Mouse (Mus musculus): ENCODE measurements around the gene Hoxa11. TPM values are rescaled to one million over a fixed set of nuclear protein-coding genes. Genes with fewer than 3 reads are reported as not detected.

Hoxa11 gene
- polyA plus RNA-seq, 1 experiment from 2014 or later: 6.0 TPM

DNA sequence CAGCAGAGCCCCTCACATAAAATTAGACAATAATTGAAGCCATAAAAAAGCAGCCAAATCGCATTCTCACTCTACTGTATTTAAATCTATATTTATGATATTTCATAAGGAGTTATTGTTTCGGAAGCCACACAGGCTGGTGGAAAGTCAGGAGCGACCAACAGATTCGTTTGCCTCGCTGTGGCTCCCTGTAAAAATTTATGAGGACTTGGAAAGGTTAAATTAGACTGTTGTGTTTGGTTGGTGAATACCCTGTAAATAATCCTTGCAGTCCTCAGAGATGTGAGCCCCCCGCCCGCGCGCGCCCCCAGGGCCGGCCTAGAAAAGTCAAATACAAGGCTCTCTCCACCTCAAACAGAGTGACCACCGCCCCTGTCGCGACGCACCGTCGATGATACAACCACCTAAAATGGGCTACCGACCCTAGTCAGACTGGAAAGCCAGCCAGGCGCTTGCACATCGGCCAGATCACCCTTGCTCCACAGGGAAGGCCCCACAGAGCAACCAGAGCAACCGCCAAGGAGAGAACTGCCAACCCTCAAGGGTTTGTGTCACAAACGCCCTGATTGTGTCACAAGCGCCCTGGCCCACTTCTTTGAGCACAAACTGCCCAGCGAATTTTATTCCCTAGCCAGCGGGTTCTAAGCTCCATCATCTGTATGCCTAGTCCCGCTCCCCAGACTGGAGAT is 18.9 kb downstream of the Hoxa11 start:
- ATAC-seq (ENCODE audit: insufficient read depth, low FRiP score, low TSS enrichment) (no peak), DNase-seq (ENCODE audit: low spot score) (no peak)
- H3K9ac ChIP-seq (ENCODE audit: low read length): peak overlapping the region; percentile 99
- peak overlapping the region; percentile 100 for H3K27ac ChIP-seq (ENCODE audit: low read depth, low read length)
- peak overlapping the region; percentile 87 for H3K4me3 ChIP-seq (ENCODE audit: low read depth, low read length)
- H3K4me2 ChIP-seq (ENCODE audit: low read depth): peak overlapping the region; percentile 99
- H3K27me3 ChIP-seq (ENCODE audit: control insufficient read depth, insufficient read depth, low read length): peaks cover 21% of the 10 kb centered on the region; the same call in 1 of the 2 replicates
- H3K9me3 ChIP-seq (ENCODE audit: control insufficient read depth, low read length): no peaks in the 10 kb centered on the region
- 2% methylated on average over 26 of the region's 26 CpGs for WGBS
- H3K4me1 ChIP-seq (ENCODE audit: control insufficient read depth, insufficient read depth, low read length): peaks cover 6% of the 10 kb centered on the region
- H3K36me3 ChIP-seq (ENCODE audit: control insufficient read depth, insufficient read depth, low read length): no peaks in the 10 kb centered on the region

DNA sequence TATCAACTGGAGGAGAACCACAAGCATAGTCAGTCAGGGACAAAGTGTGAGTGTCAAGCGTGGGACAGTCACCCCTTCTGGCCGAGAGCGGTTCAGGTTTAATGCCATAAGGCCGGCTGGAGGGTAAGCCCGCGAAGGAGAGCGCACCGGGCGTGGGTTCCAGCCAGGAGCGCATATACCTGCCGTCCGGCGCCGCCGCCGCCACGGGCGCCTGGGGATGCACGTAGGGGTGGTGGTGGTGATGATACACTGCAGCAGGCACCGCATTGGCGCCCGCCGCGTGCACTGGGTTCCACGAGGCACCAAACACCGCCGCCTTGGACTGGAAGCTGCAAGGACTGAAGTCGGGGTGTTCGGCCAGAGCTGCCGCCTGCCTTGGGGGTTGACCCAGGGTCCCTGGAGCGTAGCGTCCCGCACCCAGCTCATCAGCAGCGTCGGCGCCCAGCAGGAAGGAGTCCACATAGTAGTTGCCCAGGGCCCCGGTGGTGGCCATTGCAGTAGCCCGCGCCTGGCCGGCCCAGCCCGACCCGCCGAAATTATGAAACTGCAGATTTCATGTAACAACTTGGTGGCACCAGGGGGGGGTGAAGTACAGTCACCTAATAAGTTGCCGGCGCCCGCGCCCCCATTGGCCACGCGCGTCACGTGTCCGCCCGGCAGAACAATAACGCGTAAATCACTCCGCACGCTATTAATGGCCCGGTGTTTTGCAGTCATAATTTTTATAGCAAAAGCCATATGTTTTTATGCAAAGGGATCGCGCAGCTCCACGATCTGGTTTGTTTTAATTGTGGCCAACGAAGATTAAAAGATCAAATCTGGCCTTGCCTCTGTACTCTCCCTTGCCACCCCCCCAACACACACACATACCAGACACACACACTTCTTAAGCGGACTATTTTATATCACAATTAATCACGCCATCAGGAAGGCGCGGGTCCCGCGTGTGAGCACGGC is 19.7 kb downstream of the Hoxa11 start:
- H3K36me3 ChIP-seq (ENCODE audit: control insufficient read depth, insufficient read depth, low read length): no peaks in the 10 kb centered on the region
- H3K4me2 ChIP-seq (ENCODE audit: low read depth): peak overlapping the region; percentile 99
- WGBS: 1% methylated on average over 69 of the region's 69 CpGs
- ATAC-seq (ENCODE audit: insufficient read depth, low FRiP score, low TSS enrichment) (peak; percentile 29; the same call in 1 of the 2 replicates), DNase-seq (ENCODE audit: low spot score) (peak; percentile 67)
- H3K9me3 ChIP-seq (ENCODE audit: control insufficient read depth, low read length): no peaks in the 10 kb centered on the region
- peaks cover 6% of the 10 kb centered on the region for H3K4me1 ChIP-seq (ENCODE audit: control insufficient read depth, insufficient read depth, low read length)
- H3K27ac ChIP-seq (ENCODE audit: low read depth, low read length): peak overlapping the region; percentile 100
- peak overlapping the region; percentile 87 for H3K4me3 ChIP-seq (ENCODE audit: low read depth, low read length)
- peak overlapping the region; percentile 99 for H3K9ac ChIP-seq (ENCODE audit: low read length)
- H3K27me3 ChIP-seq (ENCODE audit: control insufficient read depth, insufficient read depth, low read length): peaks cover 21% of the 10 kb centered on the region; the same call in 1 of the 2 replicates

DNA sequence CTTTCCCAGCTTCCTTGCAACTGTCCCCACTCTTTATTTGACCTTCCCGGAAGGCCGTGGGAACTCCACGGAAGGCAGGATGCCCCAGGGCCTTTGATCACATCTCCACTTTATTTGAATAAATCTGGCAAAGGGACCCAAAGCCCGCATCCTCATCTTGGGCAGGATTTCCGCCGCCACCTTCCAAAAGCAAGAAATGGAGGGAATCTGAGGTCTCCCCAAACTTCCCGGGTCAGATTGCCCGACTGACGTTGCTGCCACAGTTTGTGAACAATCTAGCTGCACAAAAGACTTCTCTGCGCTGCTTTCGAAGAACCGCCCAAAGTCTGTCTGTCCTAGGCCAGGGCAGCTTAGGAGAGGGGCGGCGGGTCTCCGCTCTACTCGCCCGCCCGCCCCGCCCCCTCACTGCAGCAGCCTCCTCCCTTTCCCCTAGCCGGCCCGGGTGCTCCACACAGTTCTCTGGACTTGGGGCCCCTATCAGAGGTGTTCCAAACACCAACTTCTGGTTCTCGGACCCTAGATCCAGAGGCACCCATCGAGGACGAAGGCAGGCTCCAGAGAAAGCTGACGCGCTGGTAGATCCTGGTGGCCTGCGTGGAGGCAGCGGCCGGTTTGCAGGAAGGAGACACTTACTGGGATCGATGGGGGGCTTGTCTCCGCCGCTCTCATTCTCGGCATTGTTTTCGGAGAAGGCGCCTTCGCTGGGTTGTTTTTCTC is 20.6 kb downstream of the Hoxa11 start:
- ATAC-seq (ENCODE audit: insufficient read depth, low FRiP score, low TSS enrichment) (no peak), DNase-seq (ENCODE audit: low spot score) (no peak)
- H3K27me3 ChIP-seq (ENCODE audit: control insufficient read depth, insufficient read depth, low read length): peaks cover 21% of the 10 kb centered on the region; the same call in 1 of the 2 replicates
- H3K9me3 ChIP-seq (ENCODE audit: control insufficient read depth, low read length): no peaks in the 10 kb centered on the region
- peak overlapping the region; percentile 87 for H3K4me3 ChIP-seq (ENCODE audit: low read depth, low read length)
- H3K4me2 ChIP-seq (ENCODE audit: low read depth): peak overlapping the region; percentile 99
- under 1% methylated on average over 36 of the region's 36 CpGs for WGBS
- H3K36me3 ChIP-seq (ENCODE audit: control insufficient read depth, insufficient read depth, low read length): no peaks in the 10 kb centered on the region
- H3K4me1 ChIP-seq (ENCODE audit: control insufficient read depth, insufficient read depth, low read length): peaks cover 6% of the 10 kb centered on the region
- peak overlapping the region; percentile 99 for H3K9ac ChIP-seq (ENCODE audit: low read length)
- peak overlapping the region; percentile 100 for H3K27ac ChIP-seq (ENCODE audit: low read depth, low read length)

DNA sequence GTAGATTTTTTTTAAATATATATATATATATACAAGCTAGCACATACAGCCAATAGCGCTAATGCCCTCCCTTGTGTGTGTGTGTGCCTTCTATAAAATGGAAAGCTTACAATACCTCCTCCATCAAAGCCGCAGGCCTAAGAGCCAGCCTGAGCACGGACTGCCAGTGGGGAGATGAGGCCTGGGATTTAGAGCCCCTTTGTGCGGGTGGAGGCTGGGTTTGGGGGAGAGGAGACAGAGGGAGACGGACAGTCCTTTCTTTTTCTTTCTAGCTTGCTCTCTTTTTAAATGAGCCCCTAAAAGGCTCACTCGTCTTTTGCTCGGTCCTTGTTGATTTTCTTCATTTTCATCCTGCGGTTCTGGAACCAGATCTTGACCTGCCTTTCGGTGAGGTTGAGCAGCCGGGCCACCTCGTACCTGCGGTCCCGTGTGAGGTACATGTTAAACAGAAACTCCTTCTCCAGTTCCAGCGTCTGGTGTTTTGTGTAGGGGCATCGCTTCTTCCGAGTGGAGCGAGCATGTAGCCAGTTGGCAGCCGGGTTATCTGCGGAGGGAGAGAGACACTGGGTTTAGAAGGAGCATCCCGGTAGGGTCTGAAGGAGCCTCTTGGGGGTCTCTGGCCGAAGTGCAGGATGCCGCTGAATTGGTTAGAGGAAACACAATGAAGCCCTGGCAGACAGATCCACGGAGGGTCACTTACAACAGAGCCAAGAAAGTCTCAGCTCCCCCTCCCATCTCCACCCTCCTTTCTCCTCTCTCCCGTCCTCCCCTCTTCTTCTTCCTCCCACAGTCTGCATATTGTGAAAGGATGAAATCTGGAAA is 21.5 kb downstream of the Hoxa11 start:
- Histone ChIP-seq H3K4me1 (ENCODE audit: control insufficient read depth, insufficient read depth, low read length) (peaks cover 9% of the 10 kb centered on the region), H3K27ac (ENCODE audit: low read depth, low read length) (peak overlapping the region; percentile 100), H3K27me3 (ENCODE audit: control insufficient read depth, insufficient read depth, low read length) (peaks cover 18% of the 10 kb centered on the region; the same call in 1 of the 2 replicates), H3K4me2 (ENCODE audit: low read depth) (peak overlapping the region; percentile 99), H3K9me3 (ENCODE audit: control insufficient read depth, low read length) (no peaks in the 10 kb centered on the region), H3K9ac (ENCODE audit: low read length) (peak overlapping the region; percentile 99), H3K4me3 (ENCODE audit: low read depth, low read length) (peak overlapping the region; percentile 87), H3K36me3 (ENCODE audit: control insufficient read depth, insufficient read depth, low read length) (no peaks in the 10 kb centered on the region)
- peak; percentile 68 for DNase-seq (ENCODE audit: low spot score)
- ATAC-seq (ENCODE audit: insufficient read depth, low FRiP score, low TSS enrichment): no peak
- under 1% methylated on average over 24 of the region's 24 CpGs for WGBS

DNA sequence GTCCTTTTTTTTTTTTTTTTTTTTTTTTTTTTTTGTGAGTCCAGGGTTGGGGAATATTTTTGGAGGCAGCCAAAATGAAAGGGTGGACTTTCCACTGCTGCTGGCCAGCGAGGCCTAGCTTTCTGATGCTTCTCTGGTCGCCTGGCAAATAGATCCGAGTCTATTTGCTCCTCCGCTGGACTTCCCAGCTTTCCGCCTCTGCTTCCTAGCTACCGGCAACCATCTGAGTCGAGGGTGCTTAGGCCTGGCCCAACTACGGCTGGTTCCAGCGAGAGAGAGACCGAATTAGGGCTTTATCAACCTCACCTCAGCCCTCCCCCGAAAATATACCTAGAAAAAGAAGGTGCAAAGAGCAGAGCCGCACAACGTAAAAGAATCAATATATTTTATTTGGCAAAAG is 22.9 kb downstream of the Hoxa11 start:
- no peaks in the 10 kb centered on the region for H3K36me3 ChIP-seq (ENCODE audit: control insufficient read depth, insufficient read depth, low read length)
- H3K4me3 ChIP-seq (ENCODE audit: low read depth, low read length): peak overlapping the region; percentile 87
- DNase-seq (ENCODE audit: low spot score): no peak
- peak overlapping the region; percentile 99 for H3K9ac ChIP-seq (ENCODE audit: low read length)
- ATAC-seq (ENCODE audit: insufficient read depth, low FRiP score, low TSS enrichment): no peak
- no peaks in the 10 kb centered on the region for H3K9me3 ChIP-seq (ENCODE audit: control insufficient read depth, low read length)
- peak overlapping the region; percentile 99 for H3K4me2 ChIP-seq (ENCODE audit: low read depth)
- peak overlapping the region; percentile 100 for H3K27ac ChIP-seq (ENCODE audit: low read depth, low read length)
- H3K4me1 ChIP-seq (ENCODE audit: control insufficient read depth, insufficient read depth, low read length): peaks cover 14% of the 10 kb centered on the region
- 2% methylated on average over 13 of the region's 13 CpGs for WGBS
- peaks cover 16% of the 10 kb centered on the region; the same call in 1 of the 2 replicates for H3K27me3 ChIP-seq (ENCODE audit: control insufficient read depth, insufficient read depth, low read length)

DNA sequence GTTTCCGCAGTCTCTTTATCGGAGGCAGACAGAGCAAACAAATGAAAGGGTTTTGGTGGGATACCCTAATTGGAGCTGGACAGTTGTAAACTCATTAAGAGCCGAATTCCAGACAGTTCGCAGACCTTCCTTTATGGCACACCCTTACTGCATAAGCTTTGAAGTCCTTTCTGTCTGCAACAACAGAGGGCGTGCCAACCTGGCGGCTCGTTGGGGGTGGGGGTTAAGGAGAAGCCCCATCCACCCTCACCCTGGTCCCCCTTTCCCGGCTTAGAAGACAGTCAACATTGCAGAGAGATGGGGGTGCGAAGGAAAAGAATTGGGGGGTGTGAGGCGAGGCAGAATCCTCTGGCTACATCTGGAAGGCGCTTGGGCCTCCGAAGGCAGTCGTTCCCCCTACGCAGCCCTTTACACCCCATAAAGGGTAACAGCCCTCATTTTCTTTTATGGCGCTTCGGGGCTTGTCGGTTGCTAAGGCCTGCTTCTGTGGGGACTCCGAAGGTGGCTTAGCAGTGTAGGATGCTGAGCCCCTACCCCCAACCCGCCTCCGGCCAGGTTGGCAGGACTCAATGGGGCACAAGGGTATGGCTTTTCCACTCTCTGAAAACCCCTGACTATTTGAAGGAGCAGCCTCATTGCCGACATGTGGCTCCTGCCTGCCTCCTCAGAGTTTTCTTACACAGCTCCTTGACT is 23.5 kb downstream of the Hoxa11 start:
- H3K4me1 ChIP-seq (ENCODE audit: control insufficient read depth, insufficient read depth, low read length): peaks cover 15% of the 10 kb centered on the region
- DNase-seq (ENCODE audit: low spot score): no peak

DNA sequence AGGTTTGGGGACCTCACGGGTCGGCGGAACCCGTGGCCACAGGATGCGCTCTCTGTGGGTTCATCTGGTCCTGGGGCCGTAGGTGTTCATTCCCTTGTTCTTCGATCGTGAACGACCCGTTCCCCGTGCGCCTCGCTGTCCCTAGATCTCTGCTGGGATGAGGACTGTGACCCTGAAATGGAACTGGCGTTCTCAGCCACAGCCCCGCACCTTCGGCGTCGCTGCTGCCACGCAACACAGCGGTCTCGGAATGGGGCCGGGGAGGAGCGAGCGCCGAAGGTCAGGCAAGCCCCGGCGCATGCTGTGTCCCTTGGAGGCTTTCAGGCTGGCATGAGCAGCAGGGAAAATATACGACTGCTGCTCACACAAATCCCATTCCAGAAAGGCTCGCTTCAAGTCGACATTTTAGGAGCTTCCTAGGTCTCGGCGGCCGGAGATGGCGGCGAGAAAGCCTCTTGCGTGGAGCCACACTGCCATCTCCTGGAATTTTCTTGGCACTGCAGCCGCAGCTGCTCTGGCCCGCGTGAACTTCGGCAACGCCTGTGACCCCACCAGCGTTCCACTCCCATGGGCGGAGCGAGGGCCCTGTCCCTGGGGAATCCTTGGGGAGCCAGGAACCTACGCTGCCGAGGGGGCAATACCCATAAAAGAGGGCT is 24.1 kb downstream of the Hoxa11 start, which contains the start of gene Hoxa7:
TSS of gene Hoxa7 (minus strand) at position 518 of the 656 bp plus-strand sequence.
- Histone ChIP-seq H3K4me3 (ENCODE audit: low read depth, low read length) (peak within 1 kb of the TSS; percentile 87), H3K4me1 (ENCODE audit: control insufficient read depth, insufficient read depth, low read length) (peaks cover 15% of the 10 kb centered on the region), H3K27me3 (ENCODE audit: control insufficient read depth, insufficient read depth, low read length) (0 out of 2 replicates have a peak, but pooled peaks cover 12% of the 10 kb centered on the region), H3K36me3 (ENCODE audit: control insufficient read depth, insufficient read depth, low read length) (no peaks in the 10 kb centered on the region), H3K9ac (ENCODE audit: low read length) (peak within 1 kb of the TSS; percentile 99), H3K4me2 (ENCODE audit: low read depth) (peak within 1 kb of the TSS; percentile 99), H3K27ac (ENCODE audit: low read depth, low read length) (peak within 1 kb of the TSS; percentile 100), H3K9me3 (ENCODE audit: control insufficient read depth, low read length) (no peaks in the 10 kb centered on the region)
- ATAC-seq (ENCODE audit: insufficient read depth, low FRiP score, low TSS enrichment) (peak; percentile 48), DNase-seq (ENCODE audit: low spot score) (peak; percentile 93)
- under 1% methylated on average over 46 of the region's 46 CpGs for WGBS

More for the DNA sequence above, 23.5 kb downstream of the Hoxa11 start:
- Histone ChIP-seq H3K27ac (ENCODE audit: low read depth, low read length) (peak overlapping the region; percentile 100), H3K27me3 (ENCODE audit: control insufficient read depth, insufficient read depth, low read length) (0 out of 2 replicates have a peak, but pooled peaks cover 15% of the 10 kb centered on the region), H3K36me3 (ENCODE audit: control insufficient read depth, insufficient read depth, low read length) (no peaks in the 10 kb centered on the region), H3K4me2 (ENCODE audit: low read depth) (peak overlapping the region; percentile 99), H3K4me3 (ENCODE audit: low read depth, low read length) (peak overlapping the region; percentile 87), H3K9ac (ENCODE audit: low read length) (peak overlapping the region; percentile 99), H3K9me3 (ENCODE audit: control insufficient read depth, low read length) (no peaks in the 10 kb centered on the region)
- peak; percentile 29 for ATAC-seq (ENCODE audit: insufficient read depth, low FRiP score, low TSS enrichment)
- WGBS: 2% methylated on average over 21 of the region's 21 CpGs

Data from neural tube, embryonic 11.5 days (tissue).